Mouse (Mus musculus): ENCODE data around the gene Pirb. TPM values are rescaled to one million over a fixed set of nuclear protein-coding genes. Genes with fewer than 3 reads are reported as not detected.
"Not testable (repeated sequence)": the region's sequence is repeated elsewhere in the genome, so short reads cannot be mapped to it uniquely, and the experiment has no call there.

Gene Pirb
- total RNA-seq (2014; rRNA removed) (0.28 and 0.93 TPM in 2 replicates), polyA plus RNA-seq (2015; fragmentation: Nextera tagmentation; extraction: Ambion mirVana) (0.38 and 0.49 TPM in 2 replicates)

DNA sequence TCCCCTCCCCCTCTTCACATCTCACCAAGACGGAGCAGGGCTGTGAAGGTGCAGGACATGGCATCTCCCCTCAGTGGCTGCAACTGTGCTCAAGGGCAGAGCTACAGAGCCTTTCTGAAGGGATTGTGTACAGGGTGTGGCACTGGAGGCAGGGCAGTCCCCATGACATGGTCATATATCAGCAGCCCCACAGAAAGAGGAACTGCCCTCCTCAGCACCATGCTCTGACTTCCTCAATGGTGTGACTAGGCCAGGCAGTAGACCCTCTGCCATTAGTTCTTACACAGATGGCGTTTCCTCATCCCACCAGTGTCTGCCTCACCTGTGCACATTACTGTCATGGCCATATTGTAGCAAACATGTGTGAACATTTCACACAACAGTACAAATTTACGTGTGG lies at the start of gene Pirb:
Pirb (minus strand) TSS at position 124 of the 400 bp plus-strand sequence.
- not testable (repeated sequence) for H3K9ac ChIP-seq (replicated peaks; ENCODE audit: low read length, poor library complexity, severe bottlenecking); H3K4me2 ChIP-seq (ENCODE audit: low read depth, low read length, poor library complexity, severe bottlenecking); H3K27ac ChIP-seq (ENCODE audit: low read depth, low read length); ATAC-seq (ENCODE audit: low FRiP score); H3K36me3 ChIP-seq (ENCODE audit: insufficient read depth, low read length); DNase-seq (ENCODE audit: low spot score); H3K4me1 ChIP-seq (ENCODE audit: insufficient read depth, low read length); H3K9me3 ChIP-seq (ENCODE audit: low read length); H3K4me3 ChIP-seq (ENCODE audit: low read depth, low read length); H3K27me3 ChIP-seq (ENCODE audit: insufficient read depth, low read length)
- WGBS, result no CpG with 5 or more reads among the region's 3 CpGs

DNA sequence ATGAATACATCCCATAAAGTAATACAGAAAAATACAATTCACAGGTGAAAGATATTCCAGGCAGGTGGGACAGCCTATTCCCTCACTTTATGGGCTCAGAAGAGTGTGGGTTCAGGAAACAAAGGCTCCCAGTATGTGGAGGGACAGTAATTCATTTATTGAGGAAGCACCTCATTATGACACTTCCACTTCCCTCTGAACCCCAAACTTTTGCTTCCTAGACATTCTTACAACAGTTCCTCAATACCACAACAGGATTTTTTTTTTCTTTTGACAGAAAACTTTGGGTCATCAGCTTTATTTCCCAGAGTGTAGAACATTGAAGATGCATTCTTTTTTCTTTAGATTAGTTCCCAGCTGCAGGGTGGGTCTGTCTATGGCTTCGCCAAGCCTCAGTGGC lies 12.5 kb upstream of the Pirb start:
- not testable (repeated sequence) for H3K4me1 ChIP-seq (ENCODE audit: insufficient read depth, low read length); H3K4me2 ChIP-seq (ENCODE audit: low read depth, low read length, poor library complexity, severe bottlenecking); H3K27ac ChIP-seq (ENCODE audit: low read depth, low read length); DNase-seq (ENCODE audit: low spot score); H3K4me3 ChIP-seq (ENCODE audit: low read depth, low read length); H3K9me3 ChIP-seq (ENCODE audit: low read length); H3K27me3 ChIP-seq (ENCODE audit: insufficient read depth, low read length); ATAC-seq (ENCODE audit: low FRiP score); H3K9ac ChIP-seq (replicated peaks; ENCODE audit: low read length, poor library complexity, severe bottlenecking); H3K36me3 ChIP-seq (ENCODE audit: insufficient read depth, low read length)
- no CpG with 5 or more reads among the region's 1 CpGs for WGBS

DNA sequence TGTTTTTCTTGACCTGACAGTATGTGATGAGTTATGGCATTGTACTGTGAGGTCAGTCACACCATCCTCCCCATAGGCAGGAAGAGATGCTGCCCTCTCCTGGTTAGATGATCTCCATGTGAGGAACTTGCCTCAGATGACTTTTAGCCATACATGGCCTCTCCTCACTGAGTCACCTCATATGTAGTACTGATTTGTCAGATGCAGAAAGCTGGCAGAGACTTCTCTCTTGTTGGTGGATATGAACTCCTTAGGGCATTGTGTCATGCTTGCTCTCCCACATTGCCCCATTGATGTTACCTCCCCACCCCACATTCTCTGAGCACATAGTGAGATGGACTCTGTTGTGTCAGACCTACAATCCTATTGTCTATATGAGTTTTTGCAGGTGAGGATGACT lies 5.3 kb upstream of the Pirb start:
- H3K9ac ChIP-seq (replicated peaks; ENCODE audit: low read length, poor library complexity, severe bottlenecking); H3K4me2 ChIP-seq (ENCODE audit: low read depth, low read length, poor library complexity, severe bottlenecking); H3K27me3 ChIP-seq (ENCODE audit: insufficient read depth, low read length); H3K36me3 ChIP-seq (ENCODE audit: insufficient read depth, low read length); ATAC-seq (ENCODE audit: low FRiP score); H3K4me1 ChIP-seq (ENCODE audit: insufficient read depth, low read length); H3K9me3 ChIP-seq (ENCODE audit: low read length); H3K27ac ChIP-seq (ENCODE audit: low read depth, low read length); H3K4me3 ChIP-seq (ENCODE audit: low read depth, low read length); DNase-seq (ENCODE audit: low spot score): not testable (repeated sequence)

DNA sequence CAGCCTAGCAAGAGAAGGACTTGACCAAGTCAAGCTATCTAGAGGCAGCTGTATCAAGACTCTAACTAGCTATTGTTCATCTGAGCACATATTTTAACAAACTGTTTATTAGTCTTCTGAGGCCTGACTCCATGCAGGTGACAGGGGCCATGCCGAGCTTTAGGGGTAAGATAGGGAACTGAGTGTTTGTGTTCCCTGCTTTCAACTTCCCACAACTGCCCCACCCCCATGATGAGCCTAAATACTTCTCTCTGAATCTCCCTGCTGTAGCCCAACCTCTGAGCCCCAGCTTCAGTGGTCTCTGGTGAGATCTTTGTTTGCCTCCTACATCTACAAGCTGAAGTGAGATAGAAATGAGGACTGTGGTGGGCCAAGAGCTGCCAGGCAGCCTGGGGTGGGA lies 4.9 kb downstream of the Pirb start:
- H3K27me3 ChIP-seq (ENCODE audit: insufficient read depth, low read length), result no peaks in the 10 kb centered on the region
- no peaks in the 10 kb centered on the region for H3K36me3 ChIP-seq (ENCODE audit: insufficient read depth, low read length)
- TF ChIP-seq CTCF (IDR thresholded peaks at IDR 0.05), result no peak
- no peak overlapping the region for H3K4me2 ChIP-seq (ENCODE audit: low read depth, low read length, poor library complexity, severe bottlenecking)
- no peaks in the 10 kb centered on the region for H3K4me1 ChIP-seq (ENCODE audit: insufficient read depth, low read length)
- H3K27ac ChIP-seq (ENCODE audit: low read depth, low read length), result no peak overlapping the region
- H3K9ac ChIP-seq (replicated peaks; ENCODE audit: low read length, poor library complexity, severe bottlenecking), result no peak overlapping the region
- no peaks in the 10 kb centered on the region for H3K9me3 ChIP-seq (ENCODE audit: low read length)
- no peak overlapping the region for H3K4me3 ChIP-seq (ENCODE audit: low read depth, low read length)
- DNase-seq (ENCODE audit: low spot score), result no peak
- WGBS, result 67% methylated on average over 1 of the region's 1 CpGs
- no peak for ATAC-seq (ENCODE audit: low FRiP score)

DNA sequence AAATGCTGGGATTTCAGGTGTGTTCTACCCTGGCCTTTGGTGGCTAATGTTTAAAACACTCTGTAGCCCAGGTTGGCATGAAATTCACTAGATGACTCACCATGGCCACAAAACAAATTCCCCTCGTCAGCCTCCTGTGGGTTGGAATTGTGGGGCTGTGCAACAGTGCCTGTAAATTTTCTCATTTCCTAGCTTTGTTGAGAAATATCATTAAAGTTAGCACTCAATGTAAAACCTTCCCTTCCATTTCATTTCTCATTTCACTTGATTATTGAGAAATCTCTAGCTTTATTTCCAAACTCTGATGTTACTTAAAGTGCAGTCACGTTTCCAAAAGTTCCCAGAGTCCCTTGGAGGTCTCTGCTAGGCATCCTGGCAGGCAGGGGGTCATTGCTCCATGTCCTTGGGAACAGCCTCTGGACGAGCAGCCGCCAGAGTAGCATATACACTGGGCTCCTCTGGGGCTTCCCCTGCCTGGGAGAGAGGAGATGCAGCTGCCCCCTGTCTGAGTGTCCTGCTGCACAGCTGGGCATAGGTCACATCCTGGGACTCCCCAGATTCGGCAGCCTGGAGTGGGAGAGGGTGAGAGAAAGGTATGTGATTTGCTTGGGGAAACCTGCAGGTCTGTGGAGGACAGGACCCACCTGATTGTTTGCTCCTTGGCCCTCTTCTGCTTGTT lies 7.8 kb downstream of the Pirb start:
- Histone ChIP-seq H3K27me3 (ENCODE audit: insufficient read depth, low read length) (no peaks in the 10 kb centered on the region), H3K4me1 (ENCODE audit: insufficient read depth, low read length) (no peaks in the 10 kb centered on the region), H3K36me3 (ENCODE audit: insufficient read depth, low read length) (no peaks in the 10 kb centered on the region), H3K9me3 (ENCODE audit: low read length) (no peaks in the 10 kb centered on the region), H3K4me2 (ENCODE audit: low read depth, low read length, poor library complexity, severe bottlenecking) (no peak overlapping the region), H3K4me3 (ENCODE audit: low read depth, low read length) (no peak overlapping the region), H3K9ac (replicated peaks; ENCODE audit: low read length, poor library complexity, severe bottlenecking) (no peak overlapping the region), H3K27ac (ENCODE audit: low read depth, low read length) (no peak overlapping the region)
- ATAC-seq (ENCODE audit: low FRiP score) (no peak), DNase-seq (ENCODE audit: low spot score) (no peak)
- TF ChIP-seq CTCF (IDR thresholded peaks at IDR 0.05), result no peak
- 40% methylated on average over 5 of the region's 5 CpGs for WGBS

DNA sequence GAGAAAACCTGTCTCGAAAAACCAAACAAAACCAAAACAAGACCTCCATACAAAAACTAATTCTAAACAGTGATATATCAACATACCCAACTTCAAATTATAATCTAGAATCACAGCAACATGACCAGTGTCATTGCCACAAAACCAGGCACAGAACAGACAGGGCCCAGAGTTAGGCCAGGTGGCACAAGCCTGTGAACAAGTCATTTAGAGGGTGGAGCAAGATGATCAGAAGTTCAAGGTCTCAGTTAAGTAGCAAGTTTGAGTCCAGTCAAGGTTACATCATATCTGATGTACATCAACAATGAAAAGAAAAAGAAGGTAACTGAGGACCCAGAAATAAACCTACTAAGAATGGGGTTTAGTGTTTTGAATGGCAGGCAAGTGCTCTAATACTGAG lies 11.2 kb downstream of the Pirb start:
- no peak overlapping the region for H3K4me3 ChIP-seq (ENCODE audit: low read depth, low read length)
- H3K4me1 ChIP-seq (ENCODE audit: insufficient read depth, low read length), result peaks cover 7% of the 10 kb centered on the region; the same call in 1 of the 2 replicates
- peaks cover 4% of the 10 kb centered on the region; the same call in 1 of the 2 replicates for H3K36me3 ChIP-seq (ENCODE audit: insufficient read depth, low read length)
- no peaks in the 10 kb centered on the region for H3K27me3 ChIP-seq (ENCODE audit: insufficient read depth, low read length)
- ATAC-seq (ENCODE audit: low FRiP score) (no peak), DNase-seq (ENCODE audit: low spot score) (no peak)
- TF ChIP-seq CTCF (IDR thresholded peaks at IDR 0.05), result no peak
- no peak overlapping the region for H3K4me2 ChIP-seq (ENCODE audit: low read depth, low read length, poor library complexity, severe bottlenecking)
- WGBS, result 77% methylated on average over 1 of the region's 1 CpGs
- H3K27ac ChIP-seq (ENCODE audit: low read depth, low read length), result no peak overlapping the region
- no peaks in the 10 kb centered on the region for H3K9me3 ChIP-seq (ENCODE audit: low read length)
- no peak overlapping the region for H3K9ac ChIP-seq (replicated peaks; ENCODE audit: low read length, poor library complexity, severe bottlenecking)

DNA sequence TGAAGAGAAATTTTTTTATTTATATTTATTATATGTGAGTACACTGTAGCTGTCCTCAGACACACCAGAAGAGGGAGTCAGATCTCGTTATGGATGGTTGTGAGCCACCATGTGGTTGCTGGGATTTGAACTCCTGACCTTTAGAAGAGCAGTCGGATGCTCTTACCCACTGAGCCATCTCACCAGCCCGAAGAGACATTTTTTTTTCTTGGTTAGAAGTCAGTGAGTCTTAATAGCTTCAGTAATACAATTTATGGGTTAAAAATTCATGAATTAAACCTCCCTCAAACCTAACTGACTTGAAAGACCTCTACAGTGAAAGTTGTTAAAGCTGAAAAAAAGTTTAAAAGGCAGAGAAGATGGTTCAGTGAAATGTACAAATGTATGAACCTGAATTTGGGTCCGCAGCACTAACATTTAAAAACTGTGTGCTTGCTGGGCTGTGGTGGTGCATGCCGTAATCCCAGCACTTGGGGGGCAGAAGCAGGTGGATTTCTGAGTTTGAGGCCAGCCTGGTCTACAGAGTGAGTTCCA lies 11.7 kb downstream of the Pirb start:
- not testable (repeated sequence) for DNase-seq (ENCODE audit: low spot score); H3K9ac ChIP-seq (replicated peaks; ENCODE audit: low read length, poor library complexity, severe bottlenecking); H3K9me3 ChIP-seq (ENCODE audit: low read length); H3K27me3 ChIP-seq (ENCODE audit: insufficient read depth, low read length); ATAC-seq (ENCODE audit: low FRiP score); H3K27ac ChIP-seq (ENCODE audit: low read depth, low read length); H3K4me3 ChIP-seq (ENCODE audit: low read depth, low read length); H3K4me2 ChIP-seq (ENCODE audit: low read depth, low read length, poor library complexity, severe bottlenecking); H3K4me1 ChIP-seq (ENCODE audit: insufficient read depth, low read length); H3K36me3 ChIP-seq (ENCODE audit: insufficient read depth, low read length)
- 39% methylated on average over 5 of the region's 5 CpGs for WGBS
